Mouse (Mus musculus) kidney, adult 2 months (tissue): ENCODE data around the gene Ocln. TPM values are rescaled to one million over a fixed set of nuclear protein-coding genes. Genes with fewer than 3 reads are reported as not detected.

Source experiments
- DNase-seq: peaks from one replicate; pipeline ENCODE4 v3.0.0; 2021
- H3K27ac ChIP-seq: fragments of 200-500 bp; 2 replicates; pipeline ENCODE4 v1.5.1; 2012; ENCODE audit warnings: low read depth, low read length, control low read depth, inconsistent platforms; ENCODE audit not compliant: insufficient read depth
- H3K27me3 ChIP-seq: fragments of 200-500 bp; replicated peaks from 2 replicates; pipeline ENCODE4 v1.6.1; 2012; ENCODE audit warnings: mild to moderate bottlenecking, moderate library complexity, low read length, inconsistent platforms; ENCODE audit not compliant: control insufficient read depth, insufficient read depth
- H3K36me3 ChIP-seq: fragments of 200-500 bp; 2 replicates; pipeline ENCODE4 v1.6.1; 2012; ENCODE audit warnings: mild to moderate bottlenecking, moderate library complexity, low read length, inconsistent platforms; ENCODE audit not compliant: control insufficient read depth, insufficient read depth
- H3K4me1 ChIP-seq: fragments of 200-500 bp; 2 replicates; pipeline ENCODE4 v1.6.1; 2011; ENCODE audit warnings: low read length; ENCODE audit not compliant: control insufficient read depth, insufficient read depth
- H3K4me3 ChIP-seq: fragments of 200-500 bp; 2 replicates; pipeline ENCODE4 v1.5.1; 2011; ENCODE audit warnings: mild to moderate bottlenecking, low read depth, low read length, control low read depth; ENCODE audit not compliant: insufficient read depth
- CTCF ChIP-seq: fragments of 200-500 bp; conservative IDR thresholded peaks from 2 replicates; pipeline ENCODE4 v1.5.1; 2011; ENCODE audit warnings: low read depth, mild to moderate bottlenecking, control low read depth, low read length, moderate library complexity, mixed read lengths; ENCODE audit not compliant: insufficient read depth, insufficient read length
- POLR2A ChIP-seq: fragments of 200-500 bp; IDR thresholded peaks from one replicate; pipeline ENCODE4 v1.6.1; 2011; ENCODE audit warnings: low read depth, low read length, control low read depth
- whole genome bisulfite sequencing: fragments of 180-500 bp; shearing (Covaris S2); methylation state at CpG from one replicate; pipeline ENCODE4 v1.1.7; 2018; 5-methylcytosine and 5-hydroxymethylcytosine counted together
- polyA plus RNA-seq: library from polyadenylated mRNA; depleted of rRNA; stranded (reverse); fragments of >200 nt; gene quantifications from 2 replicates; pipeline ENCODE4 v1.2.3, GENCODE M21; 2012; rRNA removed

The Ocln gene
- polyA plus RNA-seq: 10.5 and 11.0 TPM in 2 replicates

- H3K4me1 ChIP-seq: peaks cover 4% of the 10 kb centered on the region; the same call in 1 of the 2 replicates
- peak within 1 kb of the TSS; percentile 64 for H3K4me3 ChIP-seq
- peak within 1 kb of the TSS; percentile 49 for H3K27ac ChIP-seq
- H3K27me3 ChIP-seq: no peaks in the 10 kb centered on the region
- TF ChIP-seq CTCF (no peak), POLR2A (no peak)
- peak; percentile 88 for DNase-seq
- no peaks in the 10 kb centered on the region for H3K36me3 ChIP-seq
- under 1% methylated on average over 45 of the region's 45 CpGs for WGBS
These were observed at the start of gene Ocln for GRCm38 (mm10) chr13:100552369-100553041. Ocln (minus strand) TSS chr13:100552718.

GRCm38 (mm10) chr13:100601034-100601433 lies 48.5 kb upstream of the Ocln start:
- H3K27me3 ChIP-seq: no peaks in the 10 kb centered on the region
- no peak for TF ChIP-seq CTCF
- no peak for TF ChIP-seq POLR2A
- no peak for DNase-seq
- peak overlapping the region; percentile 19; the same call in 1 of the 2 replicates for H3K27ac ChIP-seq
- WGBS: 58% methylated on average over 8 of the region's 8 CpGs
- H3K36me3 ChIP-seq: no peaks in the 10 kb centered on the region; the same call in 1 of the 2 replicates
- no peaks in the 10 kb centered on the region for H3K4me1 ChIP-seq
- H3K4me3 ChIP-seq: no peak overlapping the region

- Histone ChIP-seq H3K36me3 (no peaks in the 10 kb centered on the region; the same call in 1 of the 2 replicates), H3K4me1 (no peaks in the 10 kb centered on the region), H3K27ac (no peak overlapping the region), H3K27me3 (no peaks in the 10 kb centered on the region), H3K4me3 (no peak overlapping the region)
- 69% methylated on average over 12 of the region's 12 CpGs for whole genome bisulfite sequencing
- no peak for TF ChIP-seq POLR2A
- no peak for DNase-seq
These were observed 47.8 kb upstream of the Ocln start for GRCm38 (mm10) chr13:100600317-100600716.

GRCm38 (mm10) chr13:100597284-100597683 lies 44.8 kb upstream of the Ocln start:
- H3K4me1 ChIP-seq: no peaks in the 10 kb centered on the region; the same call in 1 of the 2 replicates

GRCm38 (mm10) chr13:100595552-100595885 lies 43.0 kb upstream of the Ocln start:
- DNase-seq: no peak
- TF ChIP-seq POLR2A: no peak
- TF ChIP-seq CTCF: no peak
- 62% methylated on average over 3 of the region's 3 CpGs for WGBS
- no peaks in the 10 kb centered on the region; the same call in 1 of the 2 replicates for H3K36me3 ChIP-seq
- H3K4me1 ChIP-seq: no peaks in the 10 kb centered on the region; the same call in 1 of the 2 replicates
- no peak overlapping the region for H3K4me3 ChIP-seq
- H3K27ac ChIP-seq: no peak overlapping the region
- no peaks in the 10 kb centered on the region for H3K27me3 ChIP-seq

More at GRCm38 (mm10) chr13:100597284-100597683, 44.8 kb upstream of the Ocln start:
- WGBS: 77% methylated on average over 9 of the region's 9 CpGs
- H3K36me3 ChIP-seq: no peaks in the 10 kb centered on the region; the same call in 1 of the 2 replicates
- H3K4me3 ChIP-seq: no peak overlapping the region
- no peaks in the 10 kb centered on the region for H3K27me3 ChIP-seq
- TF ChIP-seq POLR2A (no peak), CTCF (no peak)
- H3K27ac ChIP-seq: no peak overlapping the region
- no peak for DNase-seq

- Histone ChIP-seq H3K27ac (peak overlapping the region; percentile 42), H3K4me3 (no peak overlapping the region), H3K27me3 (no peaks in the 10 kb centered on the region), H3K4me1 (no peaks in the 10 kb centered on the region; the same call in 1 of the 2 replicates), H3K36me3 (no peaks in the 10 kb centered on the region; the same call in 1 of the 2 replicates)
- TF ChIP-seq POLR2A (no peak), CTCF (no peak)
- WGBS: 42% methylated on average over 5 of the region's 5 CpGs
- DNase-seq: peak; percentile 60
These were observed 42.5 kb upstream of the Ocln start for GRCm38 (mm10) chr13:100594838-100595551.

- whole genome bisulfite sequencing: 56% methylated on average over 12 of the region's 17 CpGs
These were observed 41.7 kb upstream of the Ocln start for GRCm38 (mm10) chr13:100594041-100594792.

More at GRCm38 (mm10) chr13:100594041-100594792, 41.7 kb upstream of the Ocln start:
- H3K4me1 ChIP-seq: no peaks in the 10 kb centered on the region; the same call in 1 of the 2 replicates
- H3K36me3 ChIP-seq: no peaks in the 10 kb centered on the region; the same call in 1 of the 2 replicates
- TF ChIP-seq POLR2A (no peak), CTCF (no peak)
- peak; percentile 78 for DNase-seq
- H3K27me3 ChIP-seq: no peaks in the 10 kb centered on the region
- peak overlapping the region; percentile 100 for H3K27ac ChIP-seq
- no peak overlapping the region for H3K4me3 ChIP-seq
